Mouse (Mus musculus) spleen, adult 2 months (tissue): Measurements from ENCODE around the gene Ppp6r2. TPM values are rescaled to one million over a fixed set of nuclear protein-coding genes. Genes with fewer than 3 reads are reported as not detected.

Experiments
- DNase-seq, 2 experiments: peaks; one replicate each; pipeline versions ENCODE4 v3.0.0 to v3.0.0-alpha.2; 2012 to 2021; ENCODE audit warnings: low spot score in 2 of 2, low read depth in 1 of 2
- H3K27ac ChIP-seq: fragments of 200-500 bp; 2 replicates; pipeline ENCODE4 v1.5.1; 2012; ENCODE audit warnings: low read length, inconsistent platforms; ENCODE audit not compliant: insufficient read depth
- H3K27me3 ChIP-seq: fragments of 200-500 bp; 2 replicates; pipeline ENCODE4 v1.6.1; 2012; ENCODE audit warnings: mild to moderate bottlenecking, moderate library complexity, low read length, inconsistent platforms; ENCODE audit not compliant: control insufficient read depth, insufficient read depth
- H3K36me3 ChIP-seq: fragments of 200-500 bp; 2 replicates; pipeline ENCODE4 v1.6.1; 2012; ENCODE audit warnings: mild to moderate bottlenecking, low read length, inconsistent platforms; ENCODE audit not compliant: control insufficient read depth, insufficient read depth
- H3K4me1 ChIP-seq: fragments of 200-500 bp; 2 replicates; pipeline ENCODE4 v1.6.1; 2011; ENCODE audit warnings: inconsistent platforms; ENCODE audit not compliant: control insufficient read depth, insufficient read depth, insufficient read length
- H3K4me3 ChIP-seq: fragments of 200-500 bp; 2 replicates; pipeline ENCODE4 v1.5.1; 2011; ENCODE audit warnings: mild to moderate bottlenecking, inconsistent platforms; ENCODE audit not compliant: insufficient read depth, insufficient read length; ENCODE audit errors: extremely low read depth
- CTCF ChIP-seq: fragments of 200-500 bp; IDR thresholded peaks from 2 replicates; pipeline ENCODE4 v1.5.1; 2011; ENCODE audit warnings: mild to moderate bottlenecking, inconsistent platforms; ENCODE audit not compliant: insufficient read depth, insufficient read length, insufficient replicate concordance; ENCODE audit errors: extremely low read depth
- POLR2A ChIP-seq: fragments of 200-500 bp; IDR thresholded peaks from 2 replicates; pipeline ENCODE4 v1.6.1; 2011; ENCODE audit warnings: low read depth, low read length, inconsistent platforms
- WGBS: fragments of 180-500 bp; shearing (Covaris S2); methylation state at CpG from one replicate; pipeline ENCODE4 v1.1.7; 2018; 5-methylcytosine and 5-hydroxymethylcytosine counted together
- polyA plus RNA-seq: library from polyadenylated mRNA; depleted of rRNA; stranded (reverse); fragments of >200 nt; gene quantifications from 2 replicates; pipeline ENCODE4 v1.2.3, GENCODE M21; 2012

Ppp6r2 gene
- polyA plus RNA-seq, 1 experiment: 120 TPM

GRCm38 (mm10) chr15:89181561-89182270 lies 29.6 kb upstream of the Ppp6r2 start:
- no peak for DNase-seq
- peaks cover 35% of the 10 kb centered on the region for H3K4me1 ChIP-seq
- H3K27me3 ChIP-seq: 0 out of 2 replicates have a peak, but pooled peaks cover 2% of the 10 kb centered on the region
- H3K27ac ChIP-seq: no peak overlapping the region
- no peaks in the 10 kb centered on the region for H3K36me3 ChIP-seq
- 33% methylated on average over 10 of the region's 10 CpGs for WGBS
- no peak for TF ChIP-seq POLR2A
- no peak for TF ChIP-seq CTCF
- H3K4me3 ChIP-seq: no peak overlapping the region

GRCm38 (mm10) chr15:89182328-89182741 lies 29.0 kb upstream of the Ppp6r2 start:
- no peak overlapping the region for H3K27ac ChIP-seq
- no peak for DNase-seq
- 44% methylated on average over 6 of the region's 6 CpGs for WGBS
- H3K36me3 ChIP-seq: no peaks in the 10 kb centered on the region
- 0 out of 2 replicates have a peak, but pooled peaks cover 2% of the 10 kb centered on the region for H3K27me3 ChIP-seq
- peaks cover 29% of the 10 kb centered on the region for H3K4me1 ChIP-seq
- H3K4me3 ChIP-seq: no peak overlapping the region
- TF ChIP-seq POLR2A: no peak
- no peak for TF ChIP-seq CTCF

- Histone ChIP-seq H3K27me3 (0 out of 2 replicates have a peak, but pooled peaks cover 2% of the 10 kb centered on the region), H3K4me3 (no peak overlapping the region), H3K4me1 (peaks cover 25% of the 10 kb centered on the region), H3K36me3 (no peaks in the 10 kb centered on the region), H3K27ac (no peak overlapping the region)
- DNase-seq: no peak
- WGBS: 91% methylated on average over 5 of the region's 5 CpGs
- no peak for TF ChIP-seq POLR2A
Measured at GRCm38 (mm10) chr15:89182842-89183241, 28.5 kb upstream of the Ppp6r2 start.

GRCm38 (mm10) chr15:89184141-89184936 lies 27.0 kb upstream of the Ppp6r2 start:
- H3K27ac ChIP-seq: no peak overlapping the region
- no peaks in the 10 kb centered on the region for H3K36me3 ChIP-seq
- DNase-seq: no peak
- no peak for TF ChIP-seq POLR2A
- no peak for TF ChIP-seq CTCF
- H3K4me1 ChIP-seq: peaks cover 17% of the 10 kb centered on the region
- WGBS: 87% methylated on average over 5 of the region's 5 CpGs
- H3K27me3 ChIP-seq: 0 out of 2 replicates have a peak, but pooled peaks cover 2% of the 10 kb centered on the region
- H3K4me3 ChIP-seq: no peak overlapping the region

- Histone ChIP-seq H3K4me1 (peaks cover 16% of the 10 kb centered on the region), H3K27ac (no peak overlapping the region), H3K27me3 (0 out of 2 replicates have a peak, but pooled peaks cover 2% of the 10 kb centered on the region), H3K4me3 (no peak overlapping the region), H3K36me3 (no peaks in the 10 kb centered on the region)
- DNase-seq: no peak
- TF ChIP-seq CTCF (no peak), POLR2A (no peak)
- WGBS: 82% methylated on average over 5 of the region's 5 CpGs
Measured at GRCm38 (mm10) chr15:89184937-89185227, 26.5 kb upstream of the Ppp6r2 start.

GRCm38 (mm10) chr15:89195261-89195681 lies 16.1 kb upstream of the Ppp6r2 start:
- H3K27me3 ChIP-seq: no peaks in the 10 kb centered on the region
- no peak overlapping the region for H3K4me3 ChIP-seq
- peaks cover 7% of the 10 kb centered on the region; the same call in 1 of the 2 replicates for H3K4me1 ChIP-seq
- no peak for DNase-seq
- WGBS: 35% methylated on average over 6 of the region's 6 CpGs
- no peaks in the 10 kb centered on the region; the same call in 1 of the 2 replicates for H3K36me3 ChIP-seq
- no peak overlapping the region for H3K27ac ChIP-seq
- TF ChIP-seq POLR2A (no peak), CTCF (no peak)
